24 mouse cellular contexts compared by ENCODE assay signal in the genomic region with DNA sequence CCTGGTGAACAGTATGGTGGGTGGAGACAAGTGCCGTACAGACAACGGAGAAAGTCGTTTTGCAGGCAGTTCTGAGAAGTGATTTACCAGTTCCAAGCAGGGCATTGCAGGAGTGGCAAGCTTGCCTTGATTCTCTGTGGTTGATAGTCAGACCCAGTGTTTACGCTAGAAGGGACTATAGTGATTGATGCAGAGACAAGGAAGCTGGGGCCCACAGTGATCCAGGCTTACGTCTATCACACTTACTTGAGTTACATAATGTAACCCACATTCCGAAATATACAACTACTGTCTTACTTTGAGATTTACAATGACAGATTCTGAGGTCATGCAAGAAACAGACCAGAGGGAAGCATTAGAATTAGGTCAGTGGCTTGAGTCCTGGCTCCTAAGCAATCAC.
"Had no signal": no experiment of that assay in that cellular context is flagged by ENCODE, and none has a peak within 500 bp of the region (broad histone marks: within the 10 kb centered on the region; RNA-seq: fewer than 3 reads in every experiment).

No protein-coding gene starts in this region.

- H3K4me3 ChIP-seq: gastrocnemius, adult 2 months; heart, adult 2 months; heart, embryonic 10.5 days; heart, embryonic 12.5 days; hindbrain, embryonic 10.5 days; hindbrain, embryonic 12.5 days; intestine, embryonic 15.5 days; layer of hippocampus, adult 2 months; left cerebral cortex, adult 2 months; limb, embryonic 10.5 days; limb, embryonic 12.5 days had no signal

- ATAC-seq: hindbrain, embryonic 16.5 days; inflammation-experienced regulatory T-cells, adult 6 months; intestine, embryonic 15.5 days; intestine, postnatal 0 days had no signal

- H3K4me2 ChIP-seq: heart, embryonic 12.5 days; hindbrain, embryonic 12.5 days; hindbrain, embryonic 14.5 days; intestine, embryonic 15.5 days; limb, embryonic 12.5 days had no signal

- H3K27ac ChIP-seq: gastrocnemius, adult 2 months; heart, adult 2 months; heart, embryonic 10.5 days; hindbrain, embryonic 10.5 days; hindbrain, embryonic 12.5 days; hindbrain, embryonic 14.5 days; intestine, embryonic 15.5 days; layer of hippocampus, adult 2 months; left cerebral cortex, adult 2 months; limb, embryonic 10.5 days; limb, embryonic 12.5 days had no signal

- H3K36me3 ChIP-seq: hindbrain, embryonic 10.5 days; hindbrain, embryonic 12.5 days; intestine, embryonic 15.5 days; limb, embryonic 10.5 days; limb, embryonic 12.5 days had no signal

- H3K4me1 ChIP-seq: heart, embryonic 10.5 days; heart, embryonic 12.5 days; hindbrain, embryonic 10.5 days; hindbrain, embryonic 12.5 days; intestine, embryonic 15.5 days; limb, embryonic 10.5 days; limb, embryonic 12.5 days had no signal

- H3K9ac ChIP-seq: heart, embryonic 12.5 days; hindbrain, embryonic 12.5 days; hindbrain, embryonic 14.5 days; intestine, embryonic 15.5 days; limb, embryonic 12.5 days had no signal

- DNase-seq: gastrocnemius, adult 2 months; gastrocnemius, postnatal 10 days; gastrocnemius, postnatal 25 days; heart, adult 2 months; heart, postnatal 10 days; heart, postnatal 4 days; kidney, adult 18-20 months; kidney, adult 8-10 months; kidney, postnatal 10 days; kidney, postnatal 25 days; kidney, postnatal 4 days had no signal

- H3K9me3 ChIP-seq: heart, embryonic 10.5 days; heart, embryonic 12.5 days; hindbrain, embryonic 10.5 days; hindbrain, embryonic 12.5 days; intestine, embryonic 15.5 days; limb, embryonic 10.5 days; limb, embryonic 12.5 days had no signal

- H3K27me3 ChIP-seq: heart, embryonic 12.5 days; hindbrain, embryonic 12.5 days; intestine, embryonic 15.5 days; limb, embryonic 12.5 days had no signal
